Mouse (Mus musculus) CH12.LX (cell line): ENCODE measurements around the gene D6Ertd527e.

Experiments used
- CTCF ChIP-seq, 2 experiments: IDR thresholded peaks in 1 of 2; conservative IDR thresholded peaks in 1 of 2; 2 replicates each; pipeline ENCODE4 v1.5.1; 2011 to 2012; ENCODE audit warnings: low read depth in 2 of 2, low read length in 2 of 2, improper control_type of control experiment in 1 of 2, inconsistent platforms in 1 of 2, mild to moderate bottlenecking in 1 of 2, moderate library complexity in 1 of 2
- GABPA ChIP-seq: IDR thresholded peaks from 2 replicates; pipeline ENCODE4 v1.6.1; 2012; ENCODE audit warnings: low read depth, low read length, improper control_type of control experiment, inconsistent platforms; ENCODE audit not compliant: insufficient replicate concordance
- UBTF ChIP-seq: IDR thresholded peaks from 2 replicates; pipeline ENCODE4 v1.6.1; 2012; ENCODE audit warnings: low read depth, mild to moderate bottlenecking, inconsistent platforms, low read length, improper control_type of control experiment, moderate library complexity
- ZKSCAN1 ChIP-seq: IDR thresholded peaks from 2 replicates; pipeline ENCODE4 v1.6.1; 2012; ENCODE audit warnings: low read depth, inconsistent platforms, low read length, improper control_type of control experiment, borderline replicate concordance
- ZNF384 ChIP-seq: IDR thresholded peaks from 2 replicates; pipeline ENCODE4 v1.6.1; 2012; ENCODE audit warnings: low read depth, low read length, improper control_type of control experiment, inconsistent platforms

DNA sequence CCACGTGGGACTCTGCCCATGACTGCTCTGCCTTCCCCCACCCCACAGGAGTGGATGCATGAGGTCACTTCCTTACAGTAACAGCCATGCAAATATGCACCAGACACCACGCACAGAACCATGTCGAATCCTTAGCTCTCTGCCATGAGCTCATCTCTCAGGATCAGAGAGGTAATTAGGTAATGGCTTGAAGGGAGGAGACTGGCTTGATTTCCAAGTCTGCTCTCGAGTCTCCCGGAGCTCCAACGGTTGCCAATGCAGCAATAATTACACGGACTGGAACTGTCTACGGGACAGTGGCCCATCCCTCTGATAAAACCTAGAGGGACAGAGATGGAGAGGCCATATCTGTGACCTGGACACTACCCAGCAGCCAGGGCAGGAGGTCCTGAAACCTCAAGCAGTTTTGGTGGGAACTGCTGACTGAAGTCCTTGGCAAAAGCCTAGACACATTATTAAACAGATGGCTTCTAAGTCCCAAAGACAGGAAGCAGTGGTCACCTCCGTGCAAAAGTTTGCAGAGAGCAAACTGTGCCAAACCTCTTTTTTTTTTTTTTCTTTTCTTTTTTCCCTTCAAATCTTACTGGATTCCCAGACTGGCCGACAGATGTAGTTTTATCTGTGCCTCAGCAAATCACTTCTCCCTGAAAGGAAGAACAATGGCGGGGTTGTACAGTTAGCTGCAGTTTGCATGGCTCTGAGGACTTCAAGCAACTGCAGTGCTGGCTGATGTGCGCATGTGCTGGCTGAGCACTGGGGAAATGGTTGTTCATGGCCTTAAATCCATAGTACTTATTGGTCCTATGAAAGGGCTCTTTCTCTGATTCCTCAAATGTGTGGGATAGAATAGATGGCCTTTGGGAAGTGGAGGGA is 57.1 kb downstream of the D6Ertd527e start:
- no peak for TF ChIP-seq UBTF
- TF ChIP-seq GABPA, result no peak
- TF ChIP-seq CTCF (conservative IDR thresholded peaks at IDR 0.05 in 1 of 2, IDR thresholded peaks at IDR 0.05 in 1 of 2; ENCODE audit: low read depth in 2 of 2, low read length in 2 of 2), result no peak
- no peak for TF ChIP-seq ZKSCAN1
- no peak for TF ChIP-seq ZNF384
